Mouse (Mus musculus) megakaryocyte progenitor cell, adult 5-6 weeks (primary cell): Measurements from ENCODE around the gene Cldn1. TPM values are rescaled to one million over a fixed set of nuclear protein-coding genes. Genes with fewer than 3 reads are reported as not detected.

Experiments
- ATAC-seq: replicated peaks from 2 replicates; pipeline ENCODE4 v1.8.0; 2016; ENCODE audit warnings: mild to moderate bottlenecking, moderate TSS enrichment, inconsistent platforms; ENCODE audit not compliant: poor library complexity
- total RNA-seq, 2 experiments: library from RNA; stranded (forward) in 1 of 2; stranded (reverse) in 1 of 2; fragments of 157-497, 149-512 nt in 1 of 2; fragments of 200-1000 nt in 1 of 2; gene quantifications; 2 replicates each; pipeline versions ENCODE4 v1.2.3 to v1.2.4; 2015 to 2017

Cldn1 gene
- total RNA-seq, 2 experiments from 2014 or later, result 0.17 to 0.91 TPM

GRCm38 (mm10) chr16:26309402-26309801 is 62.2 kb downstream of the Cldn1 start:
- peak; percentile 66; the same call in 1 of the 2 replicates for ATAC-seq

Other genes with a start within 250 kb of the Cldn1 start
- not detected in 2 replicates for gene Cldn16, start 91.3 kb upstream of the Cldn1 start, total RNA-seq (2015)
- gene Cldn16, start 91.3 kb upstream of the Cldn1 start, total RNA-seq (2017), result not detected in 2 replicates
- gene Tmem207, start 154.9 kb upstream of the Cldn1 start, total RNA-seq (2015), result not detected in 2 replicates
- gene Tmem207, start 154.9 kb upstream of the Cldn1 start, total RNA-seq (2017), result not detected in 2 replicates
- 22.8 and 24.3 TPM in 2 replicates for gene Il1rap, start 209.9 kb upstream of the Cldn1 start, total RNA-seq (2015)
- 16.7 and 18.0 TPM in 2 replicates for gene Il1rap, start 209.9 kb upstream of the Cldn1 start, total RNA-seq (2017)